Mouse (Mus musculus): ENCODE data around the gene Lrriq4. TPM values are rescaled to one million over a fixed set of nuclear protein-coding genes. Genes with fewer than 3 reads are reported as not detected.
"Not testable (repeated sequence)": the region's sequence is repeated elsewhere in the genome, so short reads cannot be mapped to it uniquely, and the experiment has no call there.

The Lrriq4 gene
- polyA plus RNA-seq, 1 experiment from 2014 or later: not detected

DNA sequence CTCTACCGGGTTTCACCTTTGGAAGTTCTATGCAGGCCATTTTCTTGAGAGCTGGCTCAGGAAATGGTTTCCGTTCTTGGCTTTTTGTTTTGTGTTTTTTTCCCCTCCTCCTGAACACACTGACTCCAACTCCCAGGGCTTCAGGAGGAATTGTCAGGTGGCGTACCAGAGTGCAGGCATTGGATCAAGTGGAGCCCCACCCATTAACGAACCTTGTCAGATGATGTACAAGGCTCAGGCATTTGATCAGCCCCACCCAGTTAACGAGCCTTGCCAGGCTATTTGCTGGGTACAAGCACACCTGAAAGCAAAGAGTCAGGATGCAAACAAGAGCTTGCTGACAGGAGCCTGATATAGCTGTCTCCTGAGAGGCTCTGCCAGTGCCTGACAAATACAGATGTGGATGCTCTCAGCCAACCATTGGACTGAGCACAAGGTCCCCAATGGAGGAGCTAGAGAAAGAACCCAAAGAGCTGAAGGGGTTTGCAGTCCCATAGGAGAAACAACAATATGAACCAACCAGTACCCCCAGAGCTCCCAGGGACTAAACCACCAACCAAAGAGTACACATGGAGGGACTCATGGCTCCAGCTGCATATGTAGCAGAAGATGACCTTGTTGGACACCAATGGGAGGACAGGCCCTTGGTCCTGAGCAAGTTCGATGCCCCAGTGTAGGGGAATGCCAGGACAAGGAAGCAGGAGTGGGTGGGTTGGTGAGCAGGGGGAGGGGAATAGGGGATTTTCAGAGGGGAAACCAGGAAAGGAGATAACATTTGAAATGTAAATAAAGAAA, 55.6 kb downstream of the Lrriq4 start, which contains the start of gene Lrrc31:
Gene Lrrc31, minus strand, starts transcription at position 133 of the 795 bp plus-strand sequence.
- 73% methylated on average over 6 of the region's 6 CpGs for WGBS
- not testable (repeated sequence) for H3K27me3 ChIP-seq (replicated peaks; ENCODE audit: control insufficient read depth, insufficient read depth, low read length); H3K4me3 ChIP-seq (ENCODE audit: low read length); H3K27ac ChIP-seq (ENCODE audit: low read length); H3K9me3 ChIP-seq (ENCODE audit: control insufficient read depth, low read length); H3K36me3 ChIP-seq (ENCODE audit: control insufficient read depth, insufficient read depth, low read length); H3K4me2 ChIP-seq (ENCODE audit: low read depth, low read length); H3K9ac ChIP-seq (ENCODE audit: low read depth, low read length); H3K4me1 ChIP-seq (ENCODE audit: control insufficient read depth, insufficient read depth, low read length)
- peak; percentile 71 for ATAC-seq

DNA sequence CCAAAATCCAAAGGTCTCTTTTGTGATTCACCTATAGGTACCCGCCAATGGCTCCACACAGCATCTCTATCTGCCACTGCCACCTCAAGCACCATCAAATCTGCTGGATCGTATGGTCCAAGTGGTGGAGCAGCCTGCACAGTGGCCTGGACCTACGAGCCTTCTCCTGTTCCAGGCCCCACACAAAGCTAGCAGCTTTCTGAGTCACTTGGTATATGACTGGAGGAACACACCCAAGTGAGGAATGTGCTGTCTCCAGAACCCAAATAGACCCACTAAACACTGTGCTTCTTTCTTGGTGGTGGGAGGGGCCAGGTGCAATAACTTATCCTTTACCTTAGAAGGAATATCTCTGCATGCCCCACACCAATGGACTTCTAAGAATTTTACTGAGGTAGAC, 61.7 kb downstream of the Lrriq4 start:
- WGBS: 78% methylated on average over 3 of the region's 3 CpGs
- Histone ChIP-seq H3K9me3 (ENCODE audit: control insufficient read depth, low read length) (no peaks in the 10 kb centered on the region), H3K27ac (ENCODE audit: low read length) (no peak overlapping the region), H3K4me1 (ENCODE audit: control insufficient read depth, insufficient read depth, low read length) (no peaks in the 10 kb centered on the region), H3K27me3 (replicated peaks; ENCODE audit: control insufficient read depth, insufficient read depth, low read length) (no peaks in the 10 kb centered on the region), H3K36me3 (ENCODE audit: control insufficient read depth, insufficient read depth, low read length) (no peaks in the 10 kb centered on the region), H3K9ac (ENCODE audit: low read depth, low read length) (no peak overlapping the region), H3K4me2 (ENCODE audit: low read depth, low read length) (no peak overlapping the region), H3K4me3 (ENCODE audit: low read length) (no peak overlapping the region)
- peak; percentile 52; the same call in 1 of the 2 replicates for ATAC-seq

DNA sequence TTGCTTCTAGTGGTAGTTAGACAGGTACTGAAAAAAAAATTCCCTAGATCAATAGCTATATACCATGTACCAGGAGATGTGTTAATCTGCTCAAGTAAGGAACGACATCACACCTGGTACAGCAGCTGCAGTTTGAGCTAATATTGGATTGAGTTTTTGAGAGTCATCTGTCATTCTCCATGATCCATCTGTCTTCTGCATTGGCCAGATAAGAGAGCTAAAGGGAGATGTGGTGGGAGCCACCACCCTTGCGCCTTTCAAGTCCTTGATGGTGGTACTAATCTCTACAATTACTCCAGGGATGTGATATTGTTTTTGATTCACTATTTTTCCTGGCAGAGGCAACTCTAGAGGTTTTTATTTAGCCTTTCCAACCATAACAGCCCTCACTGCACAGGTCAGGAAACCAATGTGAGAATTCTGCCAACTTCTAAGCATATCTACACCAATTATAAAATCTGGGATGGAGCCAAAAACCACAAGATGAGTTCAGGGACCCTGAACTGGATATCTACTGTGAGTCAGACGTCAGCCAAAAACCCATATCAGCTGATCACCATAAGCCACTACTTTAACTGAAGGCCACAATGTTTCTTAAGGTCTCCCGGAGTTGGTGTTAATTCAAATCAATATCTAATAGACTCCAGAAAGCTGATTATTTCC, 62.4 kb downstream of the Lrriq4 start:
- no peak overlapping the region for H3K4me2 ChIP-seq (ENCODE audit: low read depth, low read length)
- H3K9me3 ChIP-seq (ENCODE audit: control insufficient read depth, low read length): no peaks in the 10 kb centered on the region
- 77% methylated on average over 4 of the region's 4 CpGs for WGBS
- H3K27me3 ChIP-seq (replicated peaks; ENCODE audit: control insufficient read depth, insufficient read depth, low read length): no peaks in the 10 kb centered on the region
- H3K9ac ChIP-seq (ENCODE audit: low read depth, low read length): no peak overlapping the region
- no peak overlapping the region for H3K27ac ChIP-seq (ENCODE audit: low read length)
- no peaks in the 10 kb centered on the region for H3K4me1 ChIP-seq (ENCODE audit: control insufficient read depth, insufficient read depth, low read length)
- ATAC-seq: no peak
- no peaks in the 10 kb centered on the region for H3K36me3 ChIP-seq (ENCODE audit: control insufficient read depth, insufficient read depth, low read length)
- H3K4me3 ChIP-seq (ENCODE audit: low read length): no peak overlapping the region

DNA sequence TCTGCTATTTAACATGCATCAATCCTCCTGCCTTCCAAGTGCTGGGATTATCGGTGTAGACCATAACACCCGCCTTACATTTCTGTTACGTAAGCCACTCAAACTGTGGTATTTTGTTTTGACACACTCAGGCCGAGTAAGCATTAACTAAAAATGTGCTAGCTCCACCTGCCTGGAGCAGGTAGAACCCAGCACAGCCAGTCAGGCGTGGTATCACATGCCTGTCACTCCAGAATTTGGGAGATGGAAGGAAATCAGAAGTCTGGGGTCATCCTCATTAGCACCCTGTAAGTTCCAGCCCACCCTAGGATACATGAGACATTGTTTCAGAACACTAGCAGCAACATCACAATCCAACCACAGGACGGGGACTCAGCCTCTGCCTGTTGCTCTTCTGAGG, 65.9 kb downstream of the Lrriq4 start:
- Histone ChIP-seq H3K4me1 (ENCODE audit: control insufficient read depth, insufficient read depth, low read length) (no peaks in the 10 kb centered on the region), H3K9me3 (ENCODE audit: control insufficient read depth, low read length) (no peaks in the 10 kb centered on the region), H3K36me3 (ENCODE audit: control insufficient read depth, insufficient read depth, low read length) (no peaks in the 10 kb centered on the region), H3K27me3 (replicated peaks; ENCODE audit: control insufficient read depth, insufficient read depth, low read length) (no peaks in the 10 kb centered on the region), H3K4me2 (ENCODE audit: low read depth, low read length) (no peak overlapping the region), H3K9ac (ENCODE audit: low read depth, low read length) (no peak overlapping the region), H3K4me3 (ENCODE audit: low read length) (no peak overlapping the region), H3K27ac (ENCODE audit: low read length) (no peak overlapping the region)
- no peak for ATAC-seq
- WGBS: 85% methylated on average over 6 of the region's 6 CpGs

DNA sequence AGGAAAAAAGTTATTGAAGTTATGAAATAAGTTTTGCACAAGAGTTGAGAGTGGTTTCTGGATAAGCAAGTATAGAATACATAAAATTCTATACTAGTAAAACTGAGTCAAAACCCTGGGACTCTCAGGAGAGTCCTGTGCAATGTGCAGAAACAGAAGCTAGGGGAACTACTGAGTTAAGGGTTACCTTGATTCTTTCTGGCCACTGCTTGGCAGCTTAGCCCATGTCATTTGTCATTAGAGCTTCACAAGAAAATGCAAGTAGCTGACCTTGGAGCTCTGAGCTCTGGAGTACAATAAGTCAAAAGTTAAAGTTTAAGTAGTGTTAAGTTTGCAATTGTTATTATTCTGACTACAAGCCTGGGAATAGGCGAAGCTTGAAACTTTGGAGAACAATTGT, 69.0 kb downstream of the Lrriq4 start:
- WGBS: 72% methylated on average over 1 of the region's 1 CpGs
- Histone ChIP-seq H3K36me3 (ENCODE audit: control insufficient read depth, insufficient read depth, low read length) (no peaks in the 10 kb centered on the region), H3K4me3 (ENCODE audit: low read length) (no peak overlapping the region), H3K27ac (ENCODE audit: low read length) (no peak overlapping the region), H3K4me1 (ENCODE audit: control insufficient read depth, insufficient read depth, low read length) (no peaks in the 10 kb centered on the region), H3K4me2 (ENCODE audit: low read depth, low read length) (no peak overlapping the region), H3K27me3 (replicated peaks; ENCODE audit: control insufficient read depth, insufficient read depth, low read length) (no peaks in the 10 kb centered on the region), H3K9me3 (ENCODE audit: control insufficient read depth, low read length) (no peaks in the 10 kb centered on the region), H3K9ac (ENCODE audit: low read depth, low read length) (no peak overlapping the region)
- ATAC-seq: no peak

DNA sequence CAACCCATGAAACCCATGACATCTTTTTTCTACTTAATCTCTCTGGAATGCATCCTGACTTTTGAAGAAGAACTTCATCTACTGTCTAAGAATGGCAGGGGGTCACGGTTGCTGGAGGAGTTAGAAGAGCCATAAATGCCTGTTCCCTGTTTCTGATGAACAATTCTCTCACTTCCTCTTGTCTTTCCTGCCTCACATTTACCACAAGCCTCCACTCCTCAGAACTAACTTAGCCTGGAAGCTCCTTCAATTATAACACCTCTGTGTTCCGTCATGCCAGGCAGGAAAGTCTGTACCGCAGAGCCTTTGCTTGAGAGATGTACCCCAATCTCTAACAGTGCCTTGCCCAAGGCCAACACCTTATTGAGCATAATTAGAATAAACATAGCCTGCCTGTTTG, 74.3 kb downstream of the Lrriq4 start:
- no peaks in the 10 kb centered on the region for H3K4me1 ChIP-seq (ENCODE audit: control insufficient read depth, insufficient read depth, low read length)
- H3K9me3 ChIP-seq (ENCODE audit: control insufficient read depth, low read length): no peaks in the 10 kb centered on the region

More for the DNA sequence above, 74.3 kb downstream of the Lrriq4 start:
- Histone ChIP-seq H3K9ac (ENCODE audit: low read depth, low read length) (no peak overlapping the region), H3K27me3 (replicated peaks; ENCODE audit: control insufficient read depth, insufficient read depth, low read length) (no peaks in the 10 kb centered on the region), H3K27ac (ENCODE audit: low read length) (no peak overlapping the region), H3K4me3 (ENCODE audit: low read length) (no peak overlapping the region), H3K36me3 (ENCODE audit: control insufficient read depth, insufficient read depth, low read length) (no peaks in the 10 kb centered on the region), H3K4me2 (ENCODE audit: low read depth, low read length) (no peak overlapping the region)
- ATAC-seq: no peak
- 75% methylated on average over 3 of the region's 3 CpGs for WGBS

Other genes starting within 250 kb of the Lrriq4 start
- gene Mecom, start 96.5 kb upstream of the Lrriq4 start, polyA plus RNA-seq (2015; fragmentation: Nextera tagmentation; extraction: Ambion mirVana): 10.2 and 11.5 TPM in 2 replicates
- 0.12 and 0.33 TPM in 2 replicates for gene Actrt3, start 44.6 kb upstream of the Lrriq4 start, polyA plus RNA-seq (2015; fragmentation: Nextera tagmentation; extraction: Ambion mirVana)
- 20.6 and 21.7 TPM in 2 replicates for gene Mynn, start 42.4 kb upstream of the Lrriq4 start, polyA plus RNA-seq (2015; fragmentation: Nextera tagmentation; extraction: Ambion mirVana)
- 0.23 and 0.38 TPM in 2 replicates for gene Lrrc34, start 3.4 kb downstream of the Lrriq4 start, polyA plus RNA-seq (2015; fragmentation: Nextera tagmentation; extraction: Ambion mirVana)
- 2.4 and 2.8 TPM in 2 replicates for gene Lrrc31, start 55.3 kb downstream of the Lrriq4 start, polyA plus RNA-seq (2015; fragmentation: Nextera tagmentation; extraction: Ambion mirVana)
- gene Samd7, start 101.8 kb downstream of the Lrriq4 start, polyA plus RNA-seq (2015; fragmentation: Nextera tagmentation; extraction: Ambion mirVana): not detected in 2 replicates
- 56.4 and 60.1 TPM in 2 replicates for gene Sec62, start 148.4 kb downstream of the Lrriq4 start, polyA plus RNA-seq (2015; fragmentation: Nextera tagmentation; extraction: Ambion mirVana)
- 12.0 and 12.8 TPM in 2 replicates for gene Gpr160, start 211.4 kb downstream of the Lrriq4 start, polyA plus RNA-seq (2015; fragmentation: Nextera tagmentation; extraction: Ambion mirVana)